Mouse (Mus musculus): ENCODE data around the gene Gm26938.

DNA sequence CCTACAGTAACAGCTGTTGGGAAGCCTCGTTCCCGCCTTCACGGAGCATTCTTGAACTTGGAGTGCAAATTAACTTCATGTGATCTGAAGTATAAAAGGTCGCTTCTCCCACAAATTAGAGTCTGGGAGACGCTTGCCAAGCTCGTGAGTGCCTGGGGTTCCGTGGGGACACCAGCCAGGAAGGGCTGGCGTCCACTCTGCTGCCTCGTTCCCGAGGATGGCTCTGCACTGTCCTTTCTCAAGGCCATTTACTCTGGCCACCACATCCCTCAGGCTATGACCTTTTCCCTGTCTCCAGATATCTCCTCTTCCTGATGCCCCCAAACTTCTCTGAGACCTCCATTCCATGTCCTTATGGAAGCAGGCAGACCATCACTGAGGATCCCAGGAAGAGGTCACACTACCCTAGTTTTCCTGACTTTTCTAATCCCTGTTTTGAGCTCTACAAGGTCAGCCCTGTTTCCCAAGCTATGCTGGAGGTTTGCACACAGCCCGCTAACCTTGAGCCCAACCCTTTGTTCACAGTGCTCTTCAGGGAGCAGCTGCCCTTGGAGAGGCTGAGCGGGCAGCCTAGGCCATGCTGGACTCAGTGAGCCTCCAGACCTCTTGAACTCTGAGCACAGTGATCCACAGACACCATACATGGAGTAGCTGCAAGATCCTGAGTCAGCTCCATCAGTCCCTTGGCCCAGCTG, 23.6 kb upstream of the Gm26938 start:
- TF ChIP-seq TAL1 (IDR thresholded peaks at IDR 0.05; ENCODE audit: low read length): no peak
- no peak for TF ChIP-seq GATA1 (IDR thresholded peaks at IDR 0.05; ENCODE audit: low read length)

Measured in erythroblast, embryonic 14.5 days (primary cell).